Mouse (Mus musculus) hindbrain, embryonic 16.5 days (tissue): ENCODE measurements around the gene AL607142.1. TPM values are rescaled to one million over a fixed set of nuclear protein-coding genes. Genes with fewer than 3 reads are reported as not detected.

ENCODE experiments used
- ATAC-seq: fragments of 200-750 bp; cut with Nextera tagmentation; 2 replicates; pipeline ENCODE4 v1.8.0; 2017; ENCODE audit warnings: moderate TSS enrichment, moderate library complexity
- H3K27ac ChIP-seq: fragments of 300-500 bp; sonication (generic); 2 replicates; pipeline ENCODE4 v1.5.1; 2014; ENCODE audit warnings: low read depth, mild to moderate bottlenecking, control low read depth, low read length, moderate library complexity
- H3K27me3 ChIP-seq: fragments of 300-500 bp; sonication (generic); replicated peaks from 2 replicates; pipeline ENCODE4 v1.6.1; 2014; ENCODE audit warnings: low read length; ENCODE audit not compliant: control insufficient read depth, insufficient read depth
- H3K36me3 ChIP-seq: fragments of 300-500 bp; sonication (generic); 2 replicates; pipeline ENCODE4 v1.6.1; 2014; ENCODE audit warnings: mild to moderate bottlenecking, low read length, moderate library complexity, mixed read lengths; ENCODE audit not compliant: control insufficient read depth, insufficient read depth
- H3K4me1 ChIP-seq: fragments of 300-500 bp; sonication (generic); 2 replicates; pipeline ENCODE4 v1.6.1; 2014; ENCODE audit warnings: low read depth, low read length; ENCODE audit not compliant: control insufficient read depth, insufficient read depth
- H3K4me2 ChIP-seq: fragments of 300-500 bp; sonication (generic); 2 replicates; pipeline ENCODE4 v1.6.1; 2014; ENCODE audit warnings: mild to moderate bottlenecking, low read length, control low read depth, moderate library complexity
- H3K4me3 ChIP-seq: fragments of 300-500 bp; sonication (generic); 2 replicates; pipeline ENCODE4 v1.5.1; 2014; ENCODE audit warnings: mild to moderate bottlenecking, low read length, control low read depth, moderate library complexity
- H3K9ac ChIP-seq: fragments of 300-500 bp; sonication (generic); 2 replicates; pipeline ENCODE4 v1.6.1; 2014; ENCODE audit warnings: low read depth, mild to moderate bottlenecking, control low read depth, low read length, moderate library complexity
- H3K9me3 ChIP-seq: fragments of 300-500 bp; sonication (generic); 2 replicates; pipeline ENCODE4 v1.6.1; 2014; ENCODE audit warnings: mild to moderate bottlenecking, low read length, moderate library complexity; ENCODE audit not compliant: control insufficient read depth
- WGBS: fragments of 180-500 bp; shearing (Covaris S2); extraction: QIAGEN DNeasy Blood & Tissue Kit; methylation state at CpG from one replicate; pipeline ENCODE4 v1.1.7; 2014; 5-methylcytosine and 5-hydroxymethylcytosine counted together
- polyA plus RNA-seq: library from polyadenylated mRNA; unstranded; fragments of >200 nt; fragmentation: Nextera tagmentation; extraction: Ambion mirVana; gene quantifications from 2 replicates; pipeline ENCODE4 v1.2.1, GENCODE M21; 2015

AL607142.1 gene
- polyA plus RNA-seq, 1 experiment from 2014 or later, result not detected

DNA sequence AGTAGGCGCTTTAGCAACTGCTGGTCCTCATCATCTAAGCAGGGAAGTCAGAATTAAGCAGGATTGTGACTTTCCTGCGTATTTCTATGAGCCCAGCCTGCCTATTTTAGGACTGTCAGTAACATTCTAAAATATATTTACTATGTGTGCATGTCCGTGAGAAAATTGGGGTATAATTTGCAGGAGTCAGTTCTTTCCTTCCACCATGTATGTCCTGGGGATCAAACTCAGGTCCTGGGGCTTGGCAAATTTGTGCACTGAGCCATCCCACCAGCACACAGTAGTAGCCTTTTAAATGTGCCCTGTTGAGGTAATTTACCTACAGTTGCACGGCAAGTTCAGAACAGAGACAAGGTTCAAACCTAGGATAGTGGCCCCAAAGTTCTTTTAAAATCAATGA lies 28.5 kb upstream of the AL607142.1 start:
- no peak overlapping the region for H3K4me3 ChIP-seq
- no peak overlapping the region for H3K27ac ChIP-seq
- H3K9ac ChIP-seq, result no peak overlapping the region
- peaks cover 2% of the 10 kb centered on the region; the same call in 1 of the 2 replicates for H3K27me3 ChIP-seq
- no peak for ATAC-seq
- no peak overlapping the region for H3K4me2 ChIP-seq
- H3K36me3 ChIP-seq, result no peaks in the 10 kb centered on the region
- peaks cover 24% of the 10 kb centered on the region for H3K4me1 ChIP-seq
- 89% methylated on average over 4 of the region's 4 CpGs for WGBS
- H3K9me3 ChIP-seq, result no peaks in the 10 kb centered on the region

DNA sequence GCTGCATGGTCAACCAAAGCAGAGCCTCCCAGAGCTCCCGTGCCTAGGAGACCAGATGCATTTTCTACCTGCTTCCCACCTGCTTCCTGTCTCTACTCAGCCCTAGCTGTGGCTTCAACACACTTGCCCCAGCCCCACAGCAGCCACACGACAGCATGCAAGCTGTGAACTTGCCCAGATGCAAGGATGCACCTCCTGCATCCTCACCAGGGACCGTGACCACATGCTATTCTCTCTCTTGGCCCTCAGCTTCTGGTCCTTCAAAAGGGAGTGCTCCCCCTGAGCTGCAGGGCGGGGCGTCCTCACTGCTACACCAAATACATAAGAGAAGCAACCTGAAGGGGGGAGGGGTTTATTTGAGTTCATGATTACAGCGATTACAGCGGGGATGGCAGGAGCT lies 27.8 kb upstream of the AL607142.1 start:
- no peak overlapping the region for H3K4me2 ChIP-seq
- no peaks in the 10 kb centered on the region for H3K36me3 ChIP-seq
- H3K4me3 ChIP-seq, result no peak overlapping the region
- ATAC-seq, result no peak
- no peak overlapping the region for H3K9ac ChIP-seq
- H3K27ac ChIP-seq, result no peak overlapping the region
- 57% methylated on average over 7 of the region's 7 CpGs for WGBS
- H3K4me1 ChIP-seq, result peaks cover 23% of the 10 kb centered on the region
- H3K27me3 ChIP-seq, result no peaks in the 10 kb centered on the region
- no peaks in the 10 kb centered on the region for H3K9me3 ChIP-seq

DNA sequence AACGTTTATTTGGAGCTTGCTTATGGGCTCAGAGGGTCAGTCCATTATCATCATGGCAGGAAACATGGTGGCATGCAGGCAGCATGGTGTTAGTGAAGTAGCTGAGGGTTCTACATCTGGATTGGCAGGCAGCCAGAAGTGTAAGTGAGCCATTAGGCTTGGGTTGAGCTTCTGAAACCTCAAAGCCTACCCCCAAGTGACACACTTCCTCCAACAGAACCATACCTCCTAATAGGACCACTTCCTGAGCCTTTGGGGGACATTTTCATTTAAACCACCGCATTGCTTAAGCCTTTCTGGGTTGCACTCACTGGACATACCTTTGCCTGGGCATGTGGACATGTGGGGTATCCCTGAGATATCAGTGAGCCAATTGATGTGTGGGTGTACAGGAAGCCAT lies 23.3 kb upstream of the AL607142.1 start:
- WGBS, result 83% methylated on average over 2 of the region's 2 CpGs
- H3K27me3 ChIP-seq, result no peaks in the 10 kb centered on the region
- H3K4me2 ChIP-seq, result no peak overlapping the region
- H3K27ac ChIP-seq, result no peak overlapping the region
- no peaks in the 10 kb centered on the region for H3K36me3 ChIP-seq
- H3K4me1 ChIP-seq, result no peaks in the 10 kb centered on the region
- no peak overlapping the region for H3K4me3 ChIP-seq
- H3K9me3 ChIP-seq, result no peaks in the 10 kb centered on the region
- H3K9ac ChIP-seq, result no peak overlapping the region
- ATAC-seq, result no peak

DNA sequence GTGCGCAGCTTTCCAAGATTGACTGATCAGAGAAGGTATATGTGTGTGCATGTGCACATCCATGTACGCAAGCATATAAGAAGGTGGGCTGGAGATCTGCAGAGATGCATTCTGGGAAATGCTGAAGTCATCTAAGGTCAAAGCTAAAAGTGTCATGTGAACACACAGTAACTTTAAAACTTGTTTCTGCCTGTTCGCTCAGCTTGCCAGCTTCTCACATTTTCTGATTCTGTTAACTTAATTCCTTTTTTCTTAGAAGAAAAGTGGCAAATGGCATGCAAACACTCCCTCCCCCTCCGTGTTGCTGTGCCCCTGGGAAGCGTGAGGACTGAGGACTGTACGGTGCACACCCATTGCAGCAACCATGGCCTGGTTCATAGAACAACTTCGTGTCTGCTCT lies 22.3 kb upstream of the AL607142.1 start:
- WGBS, result 85% methylated on average over 7 of the region's 7 CpGs
- Histone ChIP-seq H3K4me3 (no peak overlapping the region), H3K4me1 (no peaks in the 10 kb centered on the region), H3K36me3 (no peaks in the 10 kb centered on the region), H3K9me3 (no peaks in the 10 kb centered on the region), H3K27ac (no peak overlapping the region), H3K27me3 (no peaks in the 10 kb centered on the region), H3K9ac (no peak overlapping the region), H3K4me2 (no peak overlapping the region)
- ATAC-seq, result no peak

DNA sequence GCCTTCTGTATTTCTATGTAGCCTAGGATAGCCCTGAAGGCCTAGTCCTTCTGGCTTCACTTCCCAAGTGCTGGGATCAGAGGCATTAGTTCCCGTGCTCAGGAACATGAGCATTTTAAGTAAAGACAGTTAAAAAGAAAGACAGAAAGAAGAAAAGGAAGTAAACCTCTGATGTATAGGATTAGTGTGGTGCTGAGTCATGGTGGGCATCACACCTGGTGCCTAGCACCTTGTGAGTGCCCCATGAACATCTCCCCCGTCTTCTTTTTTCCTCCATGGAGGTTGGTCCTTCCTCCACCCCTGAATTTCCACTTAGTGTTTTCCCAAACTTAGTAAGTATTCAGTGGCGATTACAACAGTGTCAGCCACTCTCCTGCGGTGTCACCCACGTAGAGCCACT lies 20.2 kb upstream of the AL607142.1 start:
- Histone ChIP-seq H3K4me3 (no peak overlapping the region), H3K36me3 (no peaks in the 10 kb centered on the region), H3K9ac (no peak overlapping the region), H3K27ac (no peak overlapping the region), H3K4me1 (no peaks in the 10 kb centered on the region), H3K27me3 (no peaks in the 10 kb centered on the region), H3K9me3 (no peaks in the 10 kb centered on the region), H3K4me2 (no peak overlapping the region)
- WGBS, result 81% methylated on average over 5 of the region's 5 CpGs
- no peak for ATAC-seq

DNA sequence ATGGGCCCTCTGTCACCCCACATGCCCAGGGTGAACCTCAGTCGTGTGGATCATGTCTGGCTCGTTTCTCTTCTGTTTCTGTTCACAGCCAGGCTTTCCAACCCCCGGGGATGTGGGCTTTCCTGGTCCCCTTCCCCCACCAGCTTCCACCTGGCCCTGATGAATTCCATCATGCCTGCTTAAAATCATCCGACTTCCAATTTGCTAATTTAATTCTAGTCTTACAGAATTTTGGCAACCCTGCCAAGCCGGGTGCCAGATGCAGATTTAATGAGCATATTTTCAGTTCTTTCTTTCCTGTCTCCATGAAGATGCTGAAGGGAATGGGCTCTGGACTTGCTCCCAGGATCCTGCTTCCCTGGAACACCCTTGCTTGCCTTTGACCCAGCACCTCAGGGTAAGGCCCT lies 19.7 kb upstream of the AL607142.1 start:
- no peak for ATAC-seq
- Histone ChIP-seq H3K9me3 (no peaks in the 10 kb centered on the region), H3K9ac (no peak overlapping the region), H3K4me2 (no peak overlapping the region), H3K27me3 (no peaks in the 10 kb centered on the region), H3K36me3 (no peaks in the 10 kb centered on the region), H3K27ac (no peak overlapping the region; the same call in 1 of the 2 replicates), H3K4me3 (no peak overlapping the region), H3K4me1 (no peaks in the 10 kb centered on the region)
- WGBS, result 51% methylated on average over 5 of the region's 5 CpGs

DNA sequence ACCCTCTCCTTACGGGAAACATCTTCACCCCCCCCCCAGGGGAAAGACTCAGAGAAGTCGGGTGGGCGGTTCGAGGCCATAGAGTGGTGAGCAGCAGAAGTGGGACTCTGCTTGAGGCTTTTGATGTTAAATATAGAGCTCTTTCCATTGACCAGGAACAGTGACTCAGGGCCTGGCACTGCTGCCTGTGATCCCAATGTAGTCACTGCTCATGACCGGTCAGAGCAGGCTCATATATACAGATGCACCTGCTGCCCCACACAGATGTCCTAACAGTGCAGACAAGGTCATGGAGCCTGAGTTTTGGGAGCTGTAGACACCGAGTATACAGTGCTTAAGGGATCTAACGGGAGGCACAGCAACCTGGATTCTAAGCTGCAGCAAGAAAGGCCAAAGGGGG lies 18.9 kb upstream of the AL607142.1 start:
- Histone ChIP-seq H3K4me2 (no peak overlapping the region), H3K27ac (no peak overlapping the region), H3K9me3 (no peaks in the 10 kb centered on the region), H3K4me3 (no peak overlapping the region), H3K36me3 (no peaks in the 10 kb centered on the region), H3K4me1 (no peaks in the 10 kb centered on the region), H3K9ac (no peak overlapping the region), H3K27me3 (no peaks in the 10 kb centered on the region)
- 93% methylated on average over 7 of the region's 7 CpGs for WGBS
- no peak for ATAC-seq

DNA sequence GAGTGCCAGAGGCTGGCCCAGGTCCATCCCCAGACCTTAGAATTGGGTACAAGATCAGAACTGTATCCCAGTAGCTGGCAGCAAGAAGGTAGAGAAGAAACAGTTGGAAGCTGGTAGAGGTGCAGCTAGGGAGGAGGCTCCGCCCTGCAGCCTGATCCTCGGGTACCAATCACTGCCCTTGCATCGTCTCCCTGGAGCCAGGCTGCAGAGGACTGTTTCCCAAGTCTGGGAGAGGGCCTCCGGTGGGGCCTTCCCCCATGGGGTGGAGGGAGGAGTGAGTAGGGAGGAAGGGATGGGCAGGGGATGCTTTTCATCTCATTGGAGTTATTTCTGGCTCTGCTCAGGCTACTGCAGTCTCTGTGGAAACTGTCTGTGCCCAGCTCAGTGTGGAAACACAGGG lies 17.7 kb upstream of the AL607142.1 start:
- H3K4me2 ChIP-seq, result no peak overlapping the region
- H3K4me3 ChIP-seq, result no peak overlapping the region
- no peak overlapping the region for H3K27ac ChIP-seq
- ATAC-seq, result no peak
- no peaks in the 10 kb centered on the region for H3K27me3 ChIP-seq
- no peaks in the 10 kb centered on the region for H3K9me3 ChIP-seq
- no peaks in the 10 kb centered on the region for H3K4me1 ChIP-seq
- no peak overlapping the region for H3K9ac ChIP-seq
- 34% methylated on average over 4 of the region's 4 CpGs for WGBS
- H3K36me3 ChIP-seq, result no peaks in the 10 kb centered on the region

DNA sequence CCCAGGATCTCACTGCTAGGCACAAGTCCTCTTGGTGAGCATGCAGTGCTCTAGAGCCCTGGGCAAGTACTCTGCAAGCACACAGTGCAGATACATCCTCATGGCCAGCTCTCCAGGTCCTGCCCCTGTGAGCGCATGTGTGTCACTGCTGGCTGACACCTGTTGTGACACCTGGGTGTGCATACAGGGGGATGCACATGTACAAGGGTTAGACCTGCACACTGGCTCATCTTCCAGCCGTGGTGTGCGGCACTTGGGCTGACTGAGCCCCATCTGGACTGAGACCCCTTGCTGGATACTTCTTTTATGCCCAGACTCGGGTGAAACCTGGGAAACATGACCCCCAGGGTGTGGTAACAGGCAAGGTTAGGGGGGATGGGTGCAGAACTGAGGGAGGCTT lies 16.5 kb upstream of the AL607142.1 start:
- no peak overlapping the region for H3K27ac ChIP-seq
- H3K4me1 ChIP-seq, result no peaks in the 10 kb centered on the region
- WGBS, result 79% methylated on average over 4 of the region's 4 CpGs
- no peak for ATAC-seq
- H3K4me2 ChIP-seq, result no peak overlapping the region
- H3K27me3 ChIP-seq, result no peaks in the 10 kb centered on the region
- no peaks in the 10 kb centered on the region for H3K36me3 ChIP-seq
- H3K9ac ChIP-seq, result no peak overlapping the region
- no peaks in the 10 kb centered on the region for H3K9me3 ChIP-seq
- H3K4me3 ChIP-seq, result no peak overlapping the region

DNA sequence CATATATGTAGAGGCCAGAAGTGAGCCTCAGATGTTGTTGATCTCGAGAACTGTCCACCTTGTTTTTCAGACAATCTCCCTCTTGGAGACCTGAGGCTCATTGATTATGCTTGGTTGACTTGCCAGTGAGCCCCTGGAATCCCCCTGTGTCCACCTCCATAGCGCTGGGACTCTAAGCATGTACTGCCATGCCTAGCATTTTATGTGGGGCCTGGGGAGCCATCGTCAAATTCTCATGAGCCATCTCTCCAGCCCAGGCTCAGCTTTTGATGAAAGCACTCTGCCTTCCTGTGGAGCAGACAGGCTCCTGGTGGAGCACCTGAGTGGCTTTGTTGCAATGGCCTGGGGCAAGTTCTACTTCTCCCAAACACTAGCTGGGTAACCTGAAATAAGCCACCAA lies 14.9 kb upstream of the AL607142.1 start:
- ATAC-seq, result no peak
- WGBS, result 88% methylated on average over 3 of the region's 3 CpGs
- H3K4me3 ChIP-seq, result no peak overlapping the region
- no peaks in the 10 kb centered on the region for H3K36me3 ChIP-seq
- no peaks in the 10 kb centered on the region for H3K4me1 ChIP-seq
- H3K9ac ChIP-seq, result no peak overlapping the region
- no peaks in the 10 kb centered on the region for H3K27me3 ChIP-seq
- H3K27ac ChIP-seq, result no peak overlapping the region
- H3K9me3 ChIP-seq, result no peaks in the 10 kb centered on the region
- H3K4me2 ChIP-seq, result no peak overlapping the region
